ENCODE assay signal across 8 mouse cellular contexts in genomic region chr12:15565941-15566784, GRCm38 (mm10).
DNase-seq lines count a peak whose midpoint lies in the region; ATAC-seq and TF ChIP-seq lines count a peak whose summit lies in the region.

No protein-coding gene starts in this region.

- H3K4me2 ChIP-seq in embryonic facial prominence, embryonic 15.5 days (replicated peaks), result no peak overlapping the region
- H3K4me2 ChIP-seq in intestine, embryonic 15.5 days (replicated peaks), result no peak overlapping the region
- H3K4me2 ChIP-seq in myocyte (ENCODE audit: low read depth), result peak overlapping the region; percentile 15

- ATAC-seq in embryonic facial prominence, embryonic 15.5 days (ENCODE audit: insufficient number of reproducible peaks, low FRiP score, low TSS enrichment, low read depth), result peak; percentile 75; the same call in 1 of the 2 replicates
- ATAC-seq in intestine, embryonic 15.5 days, result peak; percentile 90
- ATAC-seq in megakaryocyte-erythroid progenitor cell, adult 5-6 weeks (replicated peaks; ENCODE audit: low FRiP score, low TSS enrichment, poor library complexity, severe bottlenecking), result no peak

- H3K27ac ChIP-seq in embryonic facial prominence, embryonic 15.5 days (replicated peaks), result peak overlapping the region; percentile 60; the same call in 1 of the 2 replicates
- 0 out of 2 replicates have a peak overlapping the region, but pooled peaks have one; percentile 42 for H3K27ac ChIP-seq in intestine, embryonic 15.5 days

- WGBS in embryonic facial prominence, embryonic 15.5 days, result 22% methylated on average over 3 of the region's 3 CpGs
- 26% methylated on average over 3 of the region's 3 CpGs for WGBS in intestine, embryonic 15.5 days

- no peak overlapping the region for H3ac ChIP-seq in myocyte (ENCODE audit: control insufficient read depth, insufficient read length)

- peak; percentile 10 to 17 for DNase-seq in left cerebral cortex, adult 18-20 months (ENCODE audit: low spot score in 2 of 2)
- no peak for DNase-seq in left cerebral cortex, postnatal 36 days (ENCODE audit: low spot score in 2 of 2)
- no peak for DNase-seq in cerebellum, adult 9-10 months
- no peak for DNase-seq in spleen, postnatal 10 days (ENCODE audit: low spot score in 2 of 2)

- H3K4me3 ChIP-seq in embryonic facial prominence, embryonic 15.5 days (replicated peaks), result no peak overlapping the region
- H3K4me3 ChIP-seq in intestine, embryonic 15.5 days (replicated peaks), result no peak overlapping the region
- no peak overlapping the region for H3K4me3 ChIP-seq in myocyte

- H3K36me3 ChIP-seq in embryonic facial prominence, embryonic 15.5 days, result no peaks in the 10 kb centered on the region
- H3K36me3 ChIP-seq in intestine, embryonic 15.5 days, result no peaks in the 10 kb centered on the region
- no peaks in the 10 kb centered on the region for H3K36me3 ChIP-seq in myocyte (ENCODE audit: control insufficient read depth, insufficient read depth)

- no peaks in the 10 kb centered on the region for H3K9me3 ChIP-seq in embryonic facial prominence, embryonic 15.5 days (replicated peaks)
- no peaks in the 10 kb centered on the region for H3K9me3 ChIP-seq in intestine, embryonic 15.5 days

- no peak for TF ChIP-seq POLR2A in myocyte (IDR thresholded peaks at IDR 0.05; ENCODE audit: insufficient read length, low read depth)

- no peaks in the 10 kb centered on the region for H3K79me2 ChIP-seq in myocyte (ENCODE audit: control insufficient read depth, insufficient read depth)

- no peak overlapping the region for H3K9ac ChIP-seq in embryonic facial prominence, embryonic 15.5 days
- H3K9ac ChIP-seq in intestine, embryonic 15.5 days, result no peak overlapping the region

- 0 out of 2 replicates have a peak, but pooled peaks cover 4% of the 10 kb centered on the region for H3K4me1 ChIP-seq in embryonic facial prominence, embryonic 15.5 days
- peaks cover 3% of the 10 kb centered on the region; the same call in 1 of the 2 replicates for H3K4me1 ChIP-seq in intestine, embryonic 15.5 days (replicated peaks)

- intact Hi-C loops in left cerebral cortex, postnatal 36 days (cut with DNase I), result no loop called here

- no peaks in the 10 kb centered on the region for H3K27me3 ChIP-seq in embryonic facial prominence, embryonic 15.5 days
- H3K27me3 ChIP-seq in intestine, embryonic 15.5 days (replicated peaks), result no peaks in the 10 kb centered on the region
- H3K27me3 ChIP-seq in myocyte (ENCODE audit: control insufficient read depth, insufficient read depth, insufficient read length), result no peaks in the 10 kb centered on the region

TF ChIP-seq in myocyte, 11 proteins besides CTCF, POLR2A, EP300 and RAD21:
- TF ChIP-seq MAX (IDR thresholded peaks at IDR 0.05; ENCODE audit: low read depth) (no peak), MYOG (IDR thresholded peaks at IDR 0.05; ENCODE audit: control insufficient read depth in 1 of 3, insufficient read depth in 1 of 3, insufficient read length in 2 of 3, low read depth in 2 of 3) (no peak), CEBPB (IDR thresholded peaks at IDR 0.05; ENCODE audit: insufficient read depth, poor library complexity, severe bottlenecking) (no peak), REST (IDR thresholded peaks at IDR 0.05; ENCODE audit: insufficient read depth, insufficient read length) (no peak), SRF (IDR thresholded peaks at IDR 0.05; ENCODE audit: control insufficient read depth, insufficient read length, low read depth) (no peak), TCF3 (IDR thresholded peaks at IDR 0.05; ENCODE audit: insufficient read length, low read depth) (no peak), MYOD1 (IDR thresholded peaks at IDR 0.05; ENCODE audit: control insufficient read depth in 1 of 3, insufficient read length in 2 of 3, low read depth in 2 of 3) (no peak), TCF12 (IDR thresholded peaks at IDR 0.05; ENCODE audit: insufficient read depth, poor library complexity, severe bottlenecking) (no peak), POLR2AphosphoS2 (IDR thresholded peaks at IDR 0.05; ENCODE audit: insufficient read length, low read depth) (no peak), E2F4 (IDR thresholded peaks at IDR 0.05; ENCODE audit: insufficient read depth) (no peak), USF1 (IDR thresholded peaks at IDR 0.05; ENCODE audit: low read depth) (no peak)

Comparison
In these comparisons a context has a peak if more than half of its experiments do, and no peak if none do; other contexts are left out.
1. DNase-seq: peak in left cerebral cortex, adult 18-20 months (2 of 2); none in left cerebral cortex, postnatal 36 days (0 of 2), cerebellum, adult 9-10 months (single experiment) and spleen, postnatal 10 days (0 of 2).